Mouse (Mus musculus) lung, embryonic 16.5 days (tissue): ENCODE results near the gene Cntd1. TPM values are rescaled to one million over a fixed set of nuclear protein-coding genes. Genes with fewer than 3 reads are reported as not detected.
A peak's percentile ranks its signal among the peaks of the same experiment; 100 is the strongest.

ENCODE experiments used
- ATAC-seq: fragments of 200-750 bp; cut with Nextera tagmentation; 2 replicates; pipeline ENCODE4 v1.8.0; 2017; ENCODE audit warnings: low read depth, mild to moderate bottlenecking, moderate library complexity
- H3K27ac ChIP-seq: fragments of 300-500 bp; sonication (generic); 2 replicates; pipeline ENCODE4 v1.5.1; 2014; ENCODE audit warnings: mild to moderate bottlenecking, control low read depth, low read length
- H3K27me3 ChIP-seq: fragments of 300-500 bp; sonication (generic); 2 replicates; pipeline ENCODE4 v1.6.1; 2014; ENCODE audit warnings: low read depth, low read length, mixed read lengths; ENCODE audit not compliant: control insufficient read depth, insufficient read depth
- H3K36me3 ChIP-seq: fragments of 300-500 bp; sonication (generic); 2 replicates; pipeline ENCODE4 v1.6.1; 2014; ENCODE audit warnings: low read length; ENCODE audit not compliant: control insufficient read depth, insufficient read depth
- H3K4me1 ChIP-seq: fragments of 300-500 bp; sonication (generic); replicated peaks from 2 replicates; pipeline ENCODE4 v1.6.1; 2014; ENCODE audit warnings: low read length, mixed read lengths; ENCODE audit not compliant: control insufficient read depth, insufficient read depth
- H3K4me2 ChIP-seq: fragments of 300-500 bp; sonication (generic); 2 replicates; pipeline ENCODE4 v1.6.1; 2014; ENCODE audit warnings: low read depth, low read length, control low read depth
- H3K4me3 ChIP-seq: fragments of 300-500 bp; sonication (generic); 2 replicates; pipeline ENCODE4 v1.5.1; 2014; ENCODE audit warnings: mild to moderate bottlenecking, low read length, control low read depth
- H3K9ac ChIP-seq: fragments of 300-500 bp; sonication (generic); 2 replicates; pipeline ENCODE4 v1.6.1; 2014; ENCODE audit warnings: low read length, control low read depth
- H3K9me3 ChIP-seq: fragments of 300-500 bp; sonication (generic); 2 replicates; pipeline ENCODE4 v1.6.1; 2016; ENCODE audit warnings: low read length; ENCODE audit not compliant: control insufficient read depth
- WGBS: fragments of 180-500 bp; shearing (Covaris S2); extraction: QIAGEN DNeasy Blood & Tissue Kit; methylation state at CpG from one replicate; pipeline ENCODE4 v1.1.7; 2014; 5-methylcytosine and 5-hydroxymethylcytosine counted together
- polyA plus RNA-seq: library from polyadenylated mRNA; unstranded; fragments of >200 nt; fragmentation: Nextera tagmentation; extraction: Ambion mirVana; gene quantifications from 2 replicates; pipeline ENCODE4 v1.2.1, GENCODE M21; 2015

The Cntd1 gene
- polyA plus RNA-seq, 1 experiment from 2014 or later: 1.9 TPM

- Histone ChIP-seq H3K4me3 (no peak overlapping the region), H3K9ac (peak overlapping the region; percentile 23; the same call in 1 of the 2 replicates), H3K36me3 (no peaks in the 10 kb centered on the region), H3K27me3 (no peaks in the 10 kb centered on the region), H3K9me3 (no peaks in the 10 kb centered on the region), H3K4me2 (peak overlapping the region; percentile 84), H3K4me1 (peaks cover 26% of the 10 kb centered on the region), H3K27ac (no peak overlapping the region)
- 25% methylated on average over 27 of the region's 27 CpGs for WGBS
- no peak for ATAC-seq
Observed at GRCm38 (mm10) chr11:101276319-101277070, 2.3 kb upstream of the Cntd1 start.

DNA sequence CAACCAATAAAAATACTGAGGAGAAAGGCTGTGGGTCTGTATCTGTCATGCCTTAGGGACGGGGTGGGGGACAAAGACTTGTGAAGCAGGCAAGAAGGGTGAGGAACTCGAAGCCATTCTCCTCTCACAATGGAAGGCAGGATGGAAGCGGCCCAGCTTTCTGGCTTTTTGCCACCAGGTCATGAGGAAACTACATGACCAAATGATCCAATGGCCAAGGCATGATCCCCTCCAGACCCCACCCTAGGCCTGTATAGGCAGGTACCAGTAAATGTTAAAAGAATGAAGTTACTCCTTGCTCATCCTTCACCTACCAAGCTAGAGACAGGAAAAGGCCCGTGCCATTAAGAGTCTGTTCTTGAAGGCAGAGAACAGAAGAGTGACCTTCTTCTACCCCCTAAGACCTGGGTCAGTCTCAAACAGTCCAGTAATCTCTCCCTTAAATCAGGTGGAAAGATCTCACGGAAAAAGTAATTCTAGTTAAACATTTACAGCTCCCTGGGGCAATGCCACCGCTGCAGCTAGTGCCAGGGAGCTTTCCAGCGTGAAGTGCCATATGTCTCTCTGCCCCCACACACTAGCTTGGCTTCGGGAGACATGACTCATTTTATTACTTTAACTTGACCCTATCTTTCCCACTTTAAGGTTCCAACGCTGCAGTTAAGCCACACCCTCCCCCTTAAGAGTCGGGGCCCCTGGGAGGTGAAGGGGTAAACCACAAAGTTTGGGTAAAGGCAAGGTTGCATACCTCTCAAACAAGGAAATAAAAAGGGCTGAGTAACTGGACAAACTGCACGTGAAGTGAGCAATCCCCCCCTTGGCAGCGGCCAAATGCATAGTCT lies 1.2 kb upstream of the Cntd1 start:
- peak overlapping the region; percentile 86 for H3K9ac ChIP-seq
- peak overlapping the region; percentile 84 for H3K4me2 ChIP-seq
- peak; percentile 30 for ATAC-seq
- WGBS: 42% methylated on average over 12 of the region's 12 CpGs
- no peaks in the 10 kb centered on the region for H3K9me3 ChIP-seq
- no peaks in the 10 kb centered on the region for H3K27me3 ChIP-seq
- peaks cover 26% of the 10 kb centered on the region for H3K4me1 ChIP-seq
- peak overlapping the region; percentile 72 for H3K27ac ChIP-seq
- no peaks in the 10 kb centered on the region for H3K36me3 ChIP-seq
- H3K4me3 ChIP-seq: peak overlapping the region; percentile 85

DNA sequence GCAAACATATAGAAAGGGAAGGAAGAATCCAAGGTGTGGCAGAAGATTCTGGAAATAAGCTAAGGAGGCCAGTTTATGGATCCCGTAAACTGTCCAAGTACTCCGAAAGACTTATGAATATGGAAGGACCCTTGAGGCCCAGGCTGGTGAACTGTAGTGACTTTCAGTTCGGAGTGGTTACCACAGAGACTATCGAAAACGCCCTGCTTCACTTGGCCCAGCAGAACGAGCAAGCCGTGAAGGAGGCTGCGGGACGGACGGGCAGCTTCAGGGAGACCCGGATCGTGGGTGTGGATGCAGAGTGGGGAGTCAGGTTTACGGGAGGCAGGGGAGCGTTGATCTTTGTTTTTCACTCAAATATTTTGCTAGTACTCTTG lies 369 bp downstream of the Cntd1 start:
- H3K9ac ChIP-seq: peak overlapping the region; percentile 86
- 59% methylated on average over 14 of the region's 14 CpGs for WGBS
- H3K27ac ChIP-seq: peak overlapping the region; percentile 10; the same call in 1 of the 2 replicates
- no peaks in the 10 kb centered on the region for H3K36me3 ChIP-seq
- no peaks in the 10 kb centered on the region for H3K27me3 ChIP-seq
- peak; percentile 5; the same call in 1 of the 2 replicates for ATAC-seq
- peaks cover 26% of the 10 kb centered on the region for H3K4me1 ChIP-seq
- H3K4me2 ChIP-seq: peak overlapping the region; percentile 84
- no peaks in the 10 kb centered on the region for H3K9me3 ChIP-seq
- H3K4me3 ChIP-seq: peak overlapping the region; percentile 85

GRCm38 (mm10) chr11:101280837-101281236 lies 2.0 kb downstream of the Cntd1 start:
- Histone ChIP-seq H3K27me3 (no peaks in the 10 kb centered on the region), H3K4me3 (no peak overlapping the region), H3K9ac (no peak overlapping the region), H3K9me3 (no peaks in the 10 kb centered on the region), H3K4me2 (no peak overlapping the region), H3K4me1 (peaks cover 26% of the 10 kb centered on the region), H3K27ac (no peak overlapping the region), H3K36me3 (no peaks in the 10 kb centered on the region)
- WGBS: 45% methylated on average over 7 of the region's 7 CpGs
- ATAC-seq: no peak

DNA sequence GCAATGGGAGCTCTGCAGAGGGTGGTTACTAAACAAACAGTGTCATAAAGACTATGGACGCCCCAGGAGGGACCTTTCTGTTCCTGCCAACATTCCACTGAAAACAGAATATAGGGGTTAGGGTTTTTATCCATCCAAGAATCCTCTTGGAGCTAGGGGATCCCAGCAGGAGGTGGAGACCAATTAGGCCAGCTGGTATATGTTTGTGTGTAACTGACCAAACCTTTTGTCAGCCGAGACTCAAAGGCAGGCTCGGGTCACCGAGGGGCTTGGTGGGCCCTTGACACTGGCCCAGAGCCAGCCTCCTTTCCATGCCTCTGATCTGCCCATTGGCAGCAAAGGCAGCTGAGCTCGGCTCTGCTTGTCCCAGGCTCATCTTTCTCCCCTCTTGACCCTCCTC lies 4.1 kb downstream of the Cntd1 start:
- no peak for ATAC-seq
- Histone ChIP-seq H3K4me3 (no peak overlapping the region), H3K9ac (no peak overlapping the region), H3K9me3 (no peaks in the 10 kb centered on the region), H3K4me1 (peaks cover 7% of the 10 kb centered on the region), H3K27ac (no peak overlapping the region), H3K27me3 (no peaks in the 10 kb centered on the region), H3K4me2 (no peak overlapping the region), H3K36me3 (no peaks in the 10 kb centered on the region; the same call in 1 of the 2 replicates)
- WGBS: 22% methylated on average over 5 of the region's 5 CpGs

DNA sequence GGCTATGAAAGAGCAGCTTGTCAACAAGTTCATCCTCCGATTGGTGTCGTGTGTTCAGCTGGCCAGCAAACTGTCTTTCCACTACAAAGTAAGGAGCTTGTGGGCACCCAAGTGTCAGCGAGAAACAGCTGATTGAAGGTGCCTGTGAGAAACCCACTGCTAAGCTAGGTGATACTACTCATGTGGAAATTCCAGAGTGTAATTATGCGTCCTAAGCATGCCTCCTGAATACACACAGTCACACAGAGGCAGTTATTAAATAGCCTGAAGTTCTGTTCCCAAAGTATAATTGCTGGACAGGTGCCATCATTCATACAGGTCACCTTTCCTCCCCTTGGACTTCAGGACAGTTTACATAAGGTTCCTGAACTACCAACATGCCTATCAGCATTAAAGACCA lies 5.0 kb downstream of the Cntd1 start:
- Histone ChIP-seq H3K27me3 (no peaks in the 10 kb centered on the region), H3K4me2 (no peak overlapping the region), H3K9ac (peak overlapping the region; percentile 21; the same call in 1 of the 2 replicates), H3K9me3 (no peaks in the 10 kb centered on the region), H3K27ac (no peak overlapping the region), H3K4me3 (no peak overlapping the region), H3K4me1 (peaks cover 5% of the 10 kb centered on the region; the same call in 1 of the 2 replicates), H3K36me3 (peaks cover 2% of the 10 kb centered on the region; the same call in 1 of the 2 replicates)
- WGBS: 61% methylated on average over 4 of the region's 4 CpGs
- ATAC-seq: no peak

GRCm38 (mm10) chr11:101287306-101287705 lies 8.5 kb downstream of the Cntd1 start:
- no peaks in the 10 kb centered on the region for H3K9me3 ChIP-seq
- no peak overlapping the region for H3K9ac ChIP-seq
- no peak overlapping the region for H3K4me2 ChIP-seq
- ATAC-seq: no peak
- no peak overlapping the region for H3K27ac ChIP-seq
- no peaks in the 10 kb centered on the region for H3K4me1 ChIP-seq
- H3K27me3 ChIP-seq: no peaks in the 10 kb centered on the region
- WGBS: 60% methylated on average over 9 of the region's 9 CpGs
- no peak overlapping the region for H3K4me3 ChIP-seq
- peaks cover 11% of the 10 kb centered on the region for H3K36me3 ChIP-seq

- ATAC-seq: no peak
- Histone ChIP-seq H3K36me3 (peaks cover 28% of the 10 kb centered on the region), H3K4me1 (no peaks in the 10 kb centered on the region)
Observed at GRCm38 (mm10) chr11:101291231-101291630, 12.4 kb downstream of the Cntd1 start.

GRCm38 (mm10) chr11:101295191-101295590 lies 16.4 kb downstream of the Cntd1 start:
- H3K9me3 ChIP-seq: no peaks in the 10 kb centered on the region
- H3K9ac ChIP-seq: no peak overlapping the region
- H3K36me3 ChIP-seq: peaks cover 36% of the 10 kb centered on the region
- H3K4me1 ChIP-seq: no peaks in the 10 kb centered on the region
- no peaks in the 10 kb centered on the region for H3K27me3 ChIP-seq
- no peak overlapping the region for H3K27ac ChIP-seq
- WGBS: 96% methylated on average over 8 of the region's 8 CpGs
- H3K4me3 ChIP-seq: no peak overlapping the region
- no peak overlapping the region for H3K4me2 ChIP-seq
- ATAC-seq: no peak

More at GRCm38 (mm10) chr11:101291231-101291630, 12.4 kb downstream of the Cntd1 start:
- Histone ChIP-seq H3K27me3 (no peaks in the 10 kb centered on the region), H3K9me3 (no peaks in the 10 kb centered on the region), H3K4me2 (no peak overlapping the region), H3K4me3 (no peak overlapping the region), H3K27ac (no peak overlapping the region), H3K9ac (no peak overlapping the region)
- 95% methylated on average over 8 of the region's 8 CpGs for WGBS
